Mouse (Mus musculus) gastrocnemius, postnatal 14 days (tissue): ENCODE data around the gene Dnm2. TPM values are rescaled to one million over a fixed set of nuclear protein-coding genes. Genes with fewer than 3 reads are reported as not detected.
A peak's percentile ranks its signal among the peaks of the same experiment; 100 is the strongest.

Experiments used
- DNase-seq: peaks from one replicate; pipeline ENCODE4 v3.0.0; 2021; ENCODE audit warnings: mixed read lengths
- intact Hi-C: fragments of 180-260 bp; cut with DNase I; formaldehyde crosslinking; loops from one replicate; pipeline ENCODE4 v1.15.1; 2025; ENCODE audit warnings: low total_unique reads
- long read RNA-seq, 2 experiments: library from polyadenylated mRNA; stranded (forward); transcript quantifications; one replicate each; pipeline ENCODE4 v2.0.0; 2021
- total RNA-seq, 2 experiments: library from RNA; stranded (reverse); gene quantifications; 2 replicates each; pipeline ENCODE4 v1.2.3; 2021

Gene Dnm2
- total RNA-seq = 10 to 100 TPM; 47.8 to 48.0 TPM
- long read RNA-seq, experiment 1, transcript Dnm2-206 (21 exons, 2,613 nt) = minor isoform, 6 of 69 reads
- long read RNA-seq, experiment 1, transcript Dnm2-202 (20 exons, 3,450 nt) = major isoform, 7 of 69 reads
- long read RNA-seq, experiment 1, partial matches to known transcripts = 4 of 69 reads
- long read RNA-seq, experiment 1, other reads (novel, unspliced or antisense) = 49 of 69 reads
- long read RNA-seq, experiment 2, transcript Dnm2-212 (20 exons, 2,715 nt) = minor isoform, 5 of 98 reads
- long read RNA-seq, experiment 2, transcript Dnm2-202 (20 exons, 3,450 nt) = major isoform, 7 of 98 reads
- long read RNA-seq, experiment 2, partial matches to known transcripts = 5 of 98 reads
- long read RNA-seq, experiment 2, other reads (novel, unspliced or antisense) = 72 of 98 reads

GRCm38 (mm10) chr9:21424631-21425555, at the start of gene Dnm2:
Gene Dnm2, plus strand, starts transcription at chr9:21424908.
- intact Hi-C loops = no loop called here
- peak; percentile 95 for DNase-seq

DNA sequence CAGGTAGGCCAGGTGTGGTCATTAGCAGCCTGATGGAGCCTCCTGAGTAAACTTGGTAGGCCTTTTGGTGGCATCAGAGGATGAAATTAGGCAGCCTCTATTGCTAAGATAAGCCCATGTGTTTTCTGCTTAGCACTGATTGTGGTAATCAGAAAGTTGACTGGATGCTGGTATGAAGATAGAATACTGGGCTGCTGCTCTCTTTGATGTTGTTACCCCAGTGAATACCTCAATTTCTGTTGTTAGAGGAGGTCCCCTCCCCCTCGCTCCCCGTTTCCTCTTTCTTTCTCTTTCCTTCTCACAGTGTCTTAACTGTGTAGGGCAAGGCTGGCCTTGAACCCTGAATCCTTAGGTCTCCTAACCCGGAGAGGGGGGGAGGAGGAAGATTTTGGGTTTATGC, 45.5 kb upstream of the Dnm2 start:
- no peak for DNase-seq
- intact Hi-C loops = no loop called here

DNA sequence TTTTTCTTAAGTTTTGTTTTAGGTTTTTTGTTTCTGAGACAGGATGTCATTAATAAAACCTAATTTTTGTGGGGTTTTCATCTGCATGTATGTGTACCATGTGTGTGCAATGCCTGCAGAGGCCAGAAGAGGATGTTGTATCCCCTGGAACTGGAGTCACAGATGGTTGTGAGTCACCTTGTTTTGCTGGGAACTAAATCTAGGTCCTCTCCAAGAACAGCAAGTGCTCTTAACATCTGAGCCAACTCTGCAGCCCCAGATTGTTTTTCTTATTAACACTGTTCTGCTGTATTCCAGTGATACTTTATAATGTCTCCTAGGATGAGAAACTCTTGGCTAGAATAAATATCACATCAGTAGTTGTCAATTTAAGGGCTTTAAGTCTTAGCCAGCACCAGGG, 43.8 kb upstream of the Dnm2 start:
- no peak for DNase-seq
- intact Hi-C loops = no loop called here

DNA sequence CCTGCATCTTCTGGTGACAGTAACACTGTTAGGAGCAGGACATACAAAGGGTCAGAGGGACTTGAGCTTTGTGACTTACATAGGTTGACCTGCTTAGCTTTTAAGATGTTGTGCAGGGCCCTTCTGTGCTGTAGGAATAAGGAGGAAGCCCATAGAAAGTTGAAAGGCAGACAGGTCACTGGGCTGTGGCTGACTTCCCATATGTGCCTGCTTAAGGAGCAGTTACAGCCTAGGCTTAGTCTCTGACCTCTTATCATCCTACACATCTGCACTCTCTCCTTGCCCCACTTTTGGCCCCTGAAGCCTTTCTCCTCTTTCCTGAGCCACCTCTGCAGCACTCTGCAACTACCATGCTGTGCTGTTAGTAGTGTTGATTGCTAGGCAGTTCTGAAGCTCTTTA, 40.7 kb upstream of the Dnm2 start:
- intact Hi-C loops = no loop called here
- DNase-seq = no peak

DNA sequence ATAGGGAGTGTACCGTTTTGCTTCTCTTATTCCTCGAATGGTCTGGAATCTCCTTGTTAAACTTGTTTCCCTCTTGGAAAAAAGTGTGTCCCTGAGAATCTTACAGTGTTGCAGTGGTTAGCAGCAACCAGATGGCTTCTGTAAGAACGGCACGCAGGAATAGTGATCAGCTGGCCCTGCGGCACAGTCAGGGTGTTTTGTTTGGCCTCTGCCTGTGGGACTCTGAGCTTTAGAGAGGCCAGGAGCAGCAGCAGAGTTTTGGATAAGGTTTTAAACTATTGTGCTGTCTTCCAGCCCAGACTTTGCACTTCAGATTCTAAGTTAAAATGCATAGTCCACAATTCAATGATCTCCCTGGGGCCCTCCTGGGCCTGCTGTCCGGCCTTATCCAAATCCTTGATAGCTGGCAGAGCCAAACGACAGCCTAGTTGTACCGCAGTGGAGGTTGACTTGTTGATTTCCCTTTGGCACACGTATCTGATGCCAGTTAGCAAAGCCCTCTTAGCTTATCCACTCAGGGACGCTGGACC, 32.0 kb upstream of the Dnm2 start:
- intact Hi-C loops = no loop called here
- no peak for DNase-seq

- intact Hi-C loops = no loop called here
- DNase-seq = no peak
Measured at GRCm38 (mm10) chr9:21395692-21396091, 29.0 kb upstream of the Dnm2 start.

DNA sequence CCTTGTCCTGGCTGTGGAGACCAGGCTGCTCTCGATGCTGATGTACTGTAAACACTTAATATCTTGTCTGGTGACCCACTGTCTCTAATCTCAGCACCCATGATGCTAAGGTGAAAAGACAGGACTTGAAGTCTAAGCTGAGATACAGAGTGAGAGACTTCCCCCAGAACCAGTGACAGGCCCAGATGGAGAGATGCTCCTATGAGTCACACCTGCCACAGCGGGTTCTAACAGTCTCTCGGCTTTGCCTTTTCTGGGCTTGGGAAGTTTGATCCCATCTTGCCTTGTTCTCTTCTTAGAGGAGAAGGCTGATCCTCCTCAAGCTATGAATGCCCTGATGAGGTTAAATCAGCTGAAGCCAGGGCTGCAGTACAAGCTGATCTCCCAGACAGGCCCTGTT, 27.5 kb upstream of the Dnm2 start:
- intact Hi-C loops = no loop called here
- DNase-seq = no peak

GRCm38 (mm10) chr9:21401042-21401441, 23.7 kb upstream of the Dnm2 start:
- intact Hi-C loops = no loop called here
- DNase-seq = no peak

DNA sequence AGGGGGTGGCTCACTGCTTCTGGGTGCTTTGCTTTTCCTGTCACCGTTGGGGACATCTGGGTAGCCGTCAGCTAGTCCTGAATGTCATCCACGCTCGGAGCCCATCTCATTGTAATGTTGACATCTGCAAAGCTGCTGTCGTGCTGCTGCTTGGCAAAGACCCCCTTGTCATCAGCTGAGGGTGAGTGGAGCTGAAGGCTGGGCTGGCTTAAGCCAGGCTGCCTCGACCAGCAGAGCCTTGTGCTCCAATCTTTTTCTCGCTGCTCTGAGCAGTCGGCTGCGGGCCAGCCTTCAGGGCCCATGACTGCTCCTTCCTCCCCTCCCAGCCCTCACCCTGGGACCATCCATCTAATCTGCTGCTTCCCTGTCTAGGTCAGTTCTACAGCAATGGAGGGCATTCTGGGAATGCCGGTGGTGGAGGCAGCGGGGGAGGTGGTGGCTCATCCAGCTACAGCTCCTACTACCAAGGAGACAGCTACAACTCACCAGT, 21.9 kb upstream of the Dnm2 start:
- intact Hi-C loops = no loop called here
- DNase-seq = no peak

GRCm38 (mm10) chr9:21403745-21404144, 21.0 kb upstream of the Dnm2 start:
- no peak for DNase-seq
- intact Hi-C loops = no loop called here

- intact Hi-C loops = loop anchor here (5.0 kb wide), 2 partner anchors 33 to 93 kb away; partner anchors contain the start of gene Ap1m2
- DNase-seq = no peak
Measured at GRCm38 (mm10) chr9:21405525-21405924, 19.2 kb upstream of the Dnm2 start.

DNA sequence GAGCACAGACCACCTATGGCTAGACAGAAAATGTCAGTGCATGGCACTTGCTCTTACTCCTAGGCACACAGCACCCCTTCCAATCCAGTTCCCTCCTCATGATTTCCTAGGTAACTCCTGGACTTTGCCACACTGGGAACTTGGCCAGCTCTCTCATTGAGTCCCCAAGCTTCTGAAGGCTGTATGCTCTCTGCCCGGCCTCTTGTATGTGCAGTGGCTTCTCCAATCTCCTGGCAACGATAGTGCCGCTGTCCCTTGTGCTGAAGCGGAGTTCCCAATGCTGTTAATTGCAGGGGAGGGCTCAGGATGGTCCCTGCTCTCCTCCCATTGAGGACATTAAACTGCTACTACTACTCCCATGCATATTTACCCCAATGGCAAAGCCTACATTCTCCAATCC, 16.8 kb upstream of the Dnm2 start:
- intact Hi-C loops = loop anchor here (5.0 kb wide), 2 partner anchors 36 to 96 kb away; partner anchors contain the start of gene Ap1m2
- no peak for DNase-seq

GRCm38 (mm10) chr9:21408624-21409023, 16.1 kb upstream of the Dnm2 start:
- intact Hi-C loops = loop anchor here (5.0 kb wide), 2 partner anchors 36 to 96 kb away; partner anchors contain the start of gene Ap1m2

GRCm38 (mm10) chr9:21409592-21410317, 15.0 kb upstream of the Dnm2 start:
- intact Hi-C loops = loop anchor here (5.0 kb wide), 2 partner anchors 37 to 97 kb away; partner anchors contain the start of gene Ap1m2

More at GRCm38 (mm10) chr9:21408624-21409023, 16.1 kb upstream of the Dnm2 start:
- no peak for DNase-seq

GRCm38 (mm10) chr9:21411669-21412550, 12.8 kb upstream of the Dnm2 start, which contains the start of gene Qtrt1:
Gene Qtrt1, plus strand, starts transcription at chr9:21411837.
- peak; percentile 80 for DNase-seq
- intact Hi-C loops = no loop called here

More at GRCm38 (mm10) chr9:21409592-21410317, 15.0 kb upstream of the Dnm2 start:
- DNase-seq = peak; percentile 81

DNA sequence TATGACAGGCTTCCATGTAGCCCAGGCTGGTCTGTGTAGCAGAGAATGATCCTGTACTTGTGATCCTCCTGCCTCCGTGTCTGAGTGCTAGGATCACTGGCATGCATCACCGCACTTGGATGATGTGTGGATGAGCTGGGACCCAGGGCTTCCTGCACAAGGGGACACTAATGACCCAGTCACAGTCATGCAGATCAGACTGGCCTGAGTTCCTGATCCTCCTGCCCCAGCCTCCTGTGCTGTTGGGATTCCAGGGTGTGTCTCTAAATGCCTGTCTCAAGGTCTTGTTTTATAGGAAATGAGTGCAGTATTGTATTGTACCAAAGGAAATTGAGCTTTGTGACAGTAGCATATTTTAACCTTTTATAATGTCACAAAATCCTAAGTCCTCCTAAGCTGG, 6.8 kb upstream of the Dnm2 start:
- intact Hi-C loops = loop anchor here (5.0 kb wide), 1 partner anchor 49 kb away; no protein-coding TSS in a partner anchor
- DNase-seq = no peak

DNA sequence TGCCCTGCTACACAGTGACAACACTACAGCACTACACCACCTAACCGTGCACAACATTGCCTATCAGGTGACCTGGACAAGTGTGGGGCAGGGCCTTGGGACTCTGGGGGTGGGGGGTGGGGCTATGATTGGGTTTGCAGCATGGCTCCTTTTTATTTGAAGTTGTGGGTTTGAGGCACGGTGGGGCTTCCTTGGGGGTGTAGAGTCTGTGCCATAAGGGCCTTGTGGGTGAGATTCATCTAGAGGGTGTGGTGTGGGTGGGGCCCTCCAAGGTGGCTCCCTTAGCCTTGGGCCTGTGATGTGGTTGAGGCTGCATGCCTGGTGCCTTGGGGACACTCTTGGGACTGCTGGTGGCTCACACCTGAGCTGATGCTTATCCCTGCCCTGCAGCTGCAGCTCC, 5.1 kb upstream of the Dnm2 start:
- DNase-seq = no peak
- intact Hi-C loops = loop anchor here (5.0 kb wide), 1 partner anchor 48 kb away; no protein-coding TSS in a partner anchor

- intact Hi-C loops = no loop called here
- DNase-seq = no peak
Measured at GRCm38 (mm10) chr9:21425556-21425945, 843 bp downstream of the Dnm2 start.
